Mouse (Mus musculus) right cerebral cortex, adult 18-20 months (tissue): ENCODE data around the gene Dusp8.

Experiments used
- DNase-seq: peaks from one replicate; pipeline ENCODE4 v3.0.0; 2022; ENCODE audit warnings: mixed read lengths

Dusp8 gene

DNA sequence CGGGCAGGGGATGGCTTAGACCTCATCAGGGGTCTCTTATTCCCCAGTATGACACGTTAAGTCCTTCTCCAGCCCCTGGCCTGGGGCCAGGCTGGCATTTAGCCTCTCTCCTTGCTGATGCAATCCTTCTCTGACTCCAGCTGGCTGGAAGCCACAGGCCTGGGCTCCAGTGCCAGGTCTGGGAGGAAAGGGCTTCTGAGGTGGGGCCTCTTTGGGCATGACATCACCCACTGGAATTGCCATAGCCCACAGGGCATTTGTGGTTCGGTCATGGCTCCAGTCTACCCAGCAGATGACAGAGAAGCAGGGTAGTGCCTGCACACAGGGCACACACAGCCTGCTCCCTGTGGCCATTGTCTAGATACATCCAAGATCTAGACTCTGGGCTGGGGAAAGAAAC, 10.8 kb downstream of the Dusp8 start:
- no peak for DNase-seq

- DNase-seq = no peak
These were observed 11.2 kb downstream of the Dusp8 start for GRCm38 (mm10) chr7:142084395-142084794.

DNA sequence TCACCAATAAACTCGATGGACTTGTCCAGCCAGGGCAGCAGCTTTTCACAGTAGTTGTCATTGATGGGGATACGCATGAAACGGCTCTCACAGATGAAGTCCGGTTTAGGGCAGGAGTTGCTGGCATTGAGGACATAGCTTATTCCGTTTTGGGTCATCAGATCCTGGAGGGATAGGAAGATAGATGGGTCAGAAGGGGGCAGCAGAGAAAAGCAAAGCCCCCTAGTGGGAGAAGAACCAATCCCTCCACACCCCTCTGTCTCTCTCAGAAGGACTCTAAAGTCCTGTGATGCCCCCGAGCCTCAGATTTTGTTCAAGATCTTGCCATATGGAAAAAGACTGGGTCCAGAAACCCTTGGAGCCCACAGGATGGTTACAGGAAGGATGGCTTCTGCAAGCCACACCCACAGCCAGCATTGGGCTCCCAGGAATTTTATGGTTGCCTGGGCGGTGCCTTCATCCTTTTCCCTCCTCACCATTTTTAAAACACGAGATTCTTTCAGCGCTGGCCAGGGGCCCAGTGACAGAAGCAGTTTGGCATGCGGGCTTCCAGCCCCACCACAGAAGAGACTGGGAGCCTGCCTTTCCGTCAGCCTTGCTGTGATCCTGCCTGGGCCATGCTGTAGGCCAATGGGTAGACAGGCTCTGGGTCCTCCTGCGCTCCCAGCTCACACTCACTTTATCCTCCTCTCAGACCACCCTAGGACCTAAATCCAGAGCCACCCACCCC, 11.9 kb downstream of the Dusp8 start:
- DNase-seq = no peak

- no peak for DNase-seq
These were observed 13.0 kb downstream of the Dusp8 start for GRCm38 (mm10) chr7:142082607-142083006.

DNA sequence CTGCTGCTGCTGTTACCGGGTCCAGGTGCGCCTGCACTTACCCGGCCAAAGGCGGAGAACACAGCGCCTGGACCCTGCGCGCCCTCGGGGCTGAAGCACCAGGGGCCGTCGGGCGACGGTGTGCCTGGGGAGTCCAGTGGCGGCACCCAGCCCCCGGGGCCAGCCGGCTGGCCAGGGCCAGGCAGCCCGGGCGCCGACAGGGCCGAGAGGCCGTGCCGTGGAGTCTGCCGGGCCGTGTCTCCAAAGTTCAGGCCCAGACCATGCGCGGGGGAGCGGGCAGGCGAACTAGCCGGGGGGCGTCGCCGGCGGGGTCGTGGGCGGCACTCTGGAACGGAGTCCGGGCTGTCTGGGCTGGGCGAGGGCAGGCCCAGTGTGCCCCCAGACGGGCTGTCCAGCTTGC, 13.5 kb downstream of the Dusp8 start:
- DNase-seq = no peak

DNA sequence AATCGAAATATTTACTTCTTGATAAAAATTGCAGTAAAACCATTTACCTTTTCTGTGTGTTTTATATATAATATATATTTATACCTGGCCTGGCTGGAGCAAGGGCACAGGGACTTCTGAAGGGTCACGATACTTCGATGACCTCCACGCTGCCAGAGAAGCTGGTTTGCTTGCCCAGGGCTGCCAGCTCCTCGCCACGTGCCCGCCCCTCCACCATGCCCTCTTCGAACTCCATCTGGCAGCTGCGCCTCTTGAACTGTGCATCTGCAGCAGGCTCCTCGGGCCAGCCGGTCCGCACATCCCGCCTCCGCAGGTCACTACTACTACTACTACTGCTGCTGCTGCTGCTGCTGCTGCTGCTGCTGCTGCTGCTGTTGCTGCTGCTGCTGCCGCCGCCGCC, 13.9 kb downstream of the Dusp8 start:
- DNase-seq = no peak

GRCm38 (mm10) chr7:142080876-142081275, 14.8 kb downstream of the Dusp8 start:
- no peak for DNase-seq

- no peak for DNase-seq
These were observed 16.3 kb downstream of the Dusp8 start for GRCm38 (mm10) chr7:142079365-142079764.

- DNase-seq = no peak
These were observed 18.5 kb downstream of the Dusp8 start for GRCm38 (mm10) chr7:142077138-142077537.

DNA sequence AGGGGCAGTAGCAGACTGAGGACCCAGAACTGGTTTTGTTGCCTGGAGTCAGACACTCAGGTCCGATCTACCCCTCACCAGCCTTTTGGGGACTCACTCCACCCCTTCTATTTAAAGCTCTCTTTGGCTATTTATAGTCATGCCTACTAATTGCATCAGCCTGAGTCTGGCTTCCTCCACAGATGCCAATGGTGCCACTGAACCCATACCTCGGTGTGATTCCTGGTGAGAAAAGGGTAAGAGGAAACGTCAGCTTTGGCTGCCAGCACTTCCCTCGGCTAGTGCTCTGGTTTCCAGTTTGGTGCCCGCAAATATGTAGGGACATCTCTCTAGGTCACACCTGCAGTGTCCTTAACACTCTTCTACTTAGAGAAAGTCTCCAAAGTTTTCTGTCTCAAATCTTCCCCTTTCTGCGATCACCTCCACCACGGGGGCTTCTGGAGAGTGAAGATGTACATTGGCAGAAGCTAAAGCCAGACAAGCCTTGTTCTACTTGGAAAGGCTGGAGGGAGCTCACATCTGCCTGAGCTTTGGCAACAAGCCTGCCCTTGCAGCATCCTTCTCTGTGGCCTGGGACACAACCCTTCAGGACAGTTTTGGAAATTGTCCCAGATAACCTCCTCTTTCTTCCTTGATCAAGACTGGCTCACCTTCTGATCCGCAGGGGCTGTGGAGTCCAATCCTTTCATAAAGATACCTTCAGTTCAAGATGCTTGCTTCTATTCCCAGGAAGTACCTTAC, 21.3 kb downstream of the Dusp8 start:
- no peak for DNase-seq

GRCm38 (mm10) chr7:142071717-142072116, 23.9 kb downstream of the Dusp8 start:
- no peak for DNase-seq

DNA sequence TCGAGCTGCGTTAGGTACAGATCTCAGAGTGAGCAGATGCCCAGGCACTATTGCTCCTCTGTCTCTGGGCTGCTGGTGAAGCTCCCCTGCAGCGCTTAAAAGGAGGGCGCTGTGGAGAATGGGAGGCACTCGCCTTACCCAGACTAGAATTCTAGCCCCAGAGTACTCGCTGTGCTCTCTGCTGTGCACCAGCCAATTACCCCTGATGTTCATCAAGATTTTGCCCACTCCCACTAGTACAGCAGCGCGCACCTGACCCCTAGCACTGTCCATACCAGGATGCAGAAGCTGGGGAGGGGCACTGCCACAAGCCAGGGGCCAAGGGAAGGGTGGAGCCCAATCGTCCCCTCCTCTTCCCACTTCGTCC, 24.4 kb downstream of the Dusp8 start:
- DNase-seq = no peak

- peak; percentile 70 for DNase-seq
These were observed 25.0 kb downstream of the Dusp8 start for GRCm38 (mm10) chr7:142070458-142071211.

- DNase-seq = no peak
These were observed 27.2 kb downstream of the Dusp8 start for GRCm38 (mm10) chr7:142068429-142068828.

DNA sequence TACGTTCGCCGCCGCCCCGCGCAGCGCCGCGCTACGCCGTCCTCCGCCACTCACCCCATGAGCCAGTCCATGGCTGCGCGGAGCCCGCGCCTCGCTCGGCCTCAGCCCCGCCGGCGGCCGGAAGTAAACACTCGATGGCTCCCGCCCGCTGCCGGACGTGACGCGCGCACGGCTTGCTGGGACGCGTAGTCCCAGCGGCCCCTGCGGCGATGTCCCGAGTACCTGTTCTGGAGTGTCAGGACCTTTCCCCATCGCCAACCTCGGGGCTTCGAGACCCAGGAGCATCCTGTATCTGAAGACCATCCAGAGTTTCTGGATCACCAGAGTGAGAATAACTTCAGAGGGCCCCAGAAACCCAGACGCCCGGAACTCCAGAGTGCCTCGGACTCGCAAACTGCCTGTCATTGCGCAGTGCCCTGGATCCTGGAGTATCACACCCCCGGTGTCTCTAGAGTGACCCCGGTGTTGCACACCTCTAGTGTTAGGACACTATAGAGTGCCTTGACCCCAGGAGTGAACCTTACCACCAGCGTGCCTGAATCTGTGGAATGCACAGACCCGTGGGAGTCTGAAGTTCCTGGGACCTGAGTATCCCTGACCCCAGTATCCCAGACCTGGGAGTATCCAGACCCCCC, 34.6 kb downstream of the Dusp8 start, which contains the start of gene Mob2:
TSS of gene Mob2 (minus strand) at position 135 of the 635 bp plus-strand sequence.
- DNase-seq = peak; percentile 93

DNA sequence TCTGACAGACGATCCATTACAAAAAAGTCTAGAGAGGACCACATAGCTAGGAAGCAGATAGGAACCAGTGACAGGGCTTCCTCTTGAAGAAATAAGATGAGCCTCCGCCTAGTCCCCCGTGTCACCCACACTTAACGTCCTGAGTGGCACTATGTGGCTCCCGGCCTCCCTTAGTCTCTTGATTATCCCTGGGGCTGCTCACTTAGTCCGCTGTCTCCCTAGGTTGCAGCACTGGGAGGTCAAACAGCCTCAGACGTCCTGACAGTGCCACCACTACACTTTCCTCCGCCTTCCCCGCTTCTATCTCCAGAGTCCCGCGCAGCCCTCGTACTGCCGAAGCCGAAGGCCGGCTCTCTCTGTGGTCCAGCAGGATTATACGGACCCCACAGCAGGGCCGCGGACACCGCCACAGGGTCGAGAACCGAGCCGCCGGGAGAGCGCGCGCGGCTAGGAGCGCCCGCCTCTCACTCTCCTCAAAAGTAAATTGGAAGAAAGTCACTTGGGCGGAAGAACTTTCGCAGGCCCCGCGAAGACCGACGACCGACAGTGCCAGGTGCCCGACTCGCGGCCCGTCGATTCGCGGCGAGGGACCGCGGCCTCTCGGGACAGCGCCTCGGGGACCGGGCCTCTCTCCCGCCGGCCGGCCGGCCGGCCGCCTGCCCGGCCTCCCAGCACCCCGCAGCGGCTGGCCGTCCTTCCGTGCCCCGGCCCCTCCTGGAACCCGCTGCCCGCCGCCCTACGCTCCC, 35.3 kb downstream of the Dusp8 start:
- DNase-seq = no peak

GRCm38 (mm10) chr7:142059024-142059423, 36.6 kb downstream of the Dusp8 start:
- DNase-seq = no peak

GRCm38 (mm10) chr7:142057121-142057520, 38.5 kb downstream of the Dusp8 start:
- no peak for DNase-seq

DNA sequence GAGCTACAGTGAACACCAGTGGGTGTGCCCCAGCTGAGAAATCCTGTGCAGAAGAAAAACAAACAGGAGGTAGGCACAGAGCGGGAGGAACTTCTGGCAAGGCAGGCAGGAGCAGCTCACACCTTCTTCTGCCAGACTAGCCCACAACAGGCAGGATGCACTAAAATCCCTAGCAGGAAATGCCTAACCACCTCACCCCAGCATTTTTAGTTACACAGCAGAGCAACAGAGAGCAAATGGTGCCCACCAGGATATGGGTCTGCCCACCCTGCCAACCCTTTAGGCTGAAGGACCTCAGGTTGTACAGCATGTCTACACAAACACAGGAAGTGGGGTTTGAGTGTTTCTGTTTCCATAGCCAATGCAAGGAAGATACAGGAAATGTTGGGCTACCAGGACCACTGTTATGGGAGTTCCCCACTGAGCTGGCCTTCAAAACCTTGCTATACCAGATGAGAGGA, 39.0 kb downstream of the Dusp8 start:
- no peak for DNase-seq

- DNase-seq = no peak
These were observed 40.2 kb downstream of the Dusp8 start for GRCm38 (mm10) chr7:142055431-142055830.

GRCm38 (mm10) chr7:142050536-142050935, 45.1 kb downstream of the Dusp8 start:
- DNase-seq = no peak

DNA sequence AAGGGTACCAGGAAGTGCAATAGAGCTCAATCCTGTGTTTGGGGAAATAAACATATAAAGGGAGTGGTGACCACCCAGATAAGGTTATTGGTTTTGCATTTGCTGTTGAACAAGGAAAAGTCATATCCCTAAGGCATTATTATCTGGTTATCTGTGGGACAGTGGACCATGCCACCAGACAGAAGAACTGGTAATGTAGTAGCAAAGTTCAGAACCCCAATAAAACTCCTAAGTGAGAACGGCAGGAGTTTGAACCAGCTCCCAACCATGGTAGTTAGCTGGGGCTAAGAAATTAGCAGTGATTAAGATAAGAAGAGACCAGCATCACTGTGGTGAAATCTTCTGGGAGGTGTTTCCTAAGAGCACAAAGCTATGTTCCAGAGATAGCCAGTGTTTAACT, 49.7 kb downstream of the Dusp8 start:
- no peak for DNase-seq
